Mouse (Mus musculus): ENCODE data around the gene Tbxas1.

- TF ChIP-seq EP300 (optimal IDR thresholded peaks at IDR 0.05) (no peak), CTCF (IDR thresholded peaks at IDR 0.05; ENCODE audit: low read depth) (no peak)
These were observed 69.6 kb downstream of the Tbxas1 start for GRCm38 (mm10) chr6:38944826-38945225.
